Mouse (Mus musculus) bone marrow, adult 2 months (tissue): ENCODE results near the gene Polr2e.

ENCODE experiments used
- CTCF ChIP-seq: fragments of 200-500 bp; IDR thresholded peaks from 2 replicates; pipeline ENCODE4 v1.5.1; 2011; ENCODE audit warnings: low read length, control low read depth; ENCODE audit not compliant: control insufficient read depth, insufficient read depth
- POLR2A ChIP-seq: fragments of 200-500 bp; IDR thresholded peaks from 2 replicates; pipeline ENCODE4 v1.6.1; 2011; ENCODE audit warnings: low read depth, mild to moderate bottlenecking, control low read depth, low read length, borderline replicate concordance; ENCODE audit not compliant: control insufficient read depth

GRCm38 (mm10) chr10:80019471-80020131, 20.0 kb downstream of the Polr2e start:
- no peak for TF ChIP-seq POLR2A
- no peak for TF ChIP-seq CTCF
